Mouse (Mus musculus): ENCODE measurements around the gene Ubash3a.

GRCm38 (mm10) chr17:31184269-31184990 is 23.2 kb upstream of the Ubash3a start:
- no peak for TF ChIP-seq POLR2A (IDR thresholded peaks at IDR 0.05; ENCODE audit: low read depth, low read length)
- no peak for TF ChIP-seq CTCF (IDR thresholded peaks at IDR 0.05; ENCODE audit: borderline replicate concordance, insufficient read depth, low read length)

Measured in embryonic fibroblast, embryonic 13.5 days (primary cell).